Mouse (Mus musculus) liver, embryonic 14.5 days (tissue): Measurements from ENCODE around the gene Nacad. TPM values are rescaled to one million over a fixed set of nuclear protein-coding genes. Genes with fewer than 3 reads are reported as not detected.
A peak's percentile ranks its signal among the peaks of the same experiment; 100 is the strongest.

ENCODE experiments used
- ATAC-seq: fragments of 200-750 bp; cut with Nextera tagmentation; 2 replicates; pipeline ENCODE4 v1.8.0; 2017; ENCODE audit warnings: moderate number of reproducible peaks, mild to moderate bottlenecking, moderate library complexity; ENCODE audit not compliant: insufficient read depth
- DNase-seq, 3 experiments: peaks; one replicate each; pipeline ENCODE4 v3.0.0-alpha.2; 2012 to 2013; ENCODE audit warnings: low read depth in 3 of 3, low spot score in 3 of 3
- H3K27ac ChIP-seq: fragments of 300-500 bp; sonication (generic); 2 replicates; pipeline ENCODE4 v1.5.1; 2014; ENCODE audit warnings: moderate library complexity, mild to moderate bottlenecking, control low read depth, inconsistent platforms
- H3K27me3 ChIP-seq: fragments of 300-500 bp; sonication (generic); 2 replicates; pipeline ENCODE4 v1.6.1; 2014; ENCODE audit warnings: mild to moderate bottlenecking, low read length, moderate library complexity; ENCODE audit not compliant: control insufficient read depth, insufficient read depth
- H3K36me3 ChIP-seq: fragments of 300-500 bp; sonication (generic); replicated peaks from 2 replicates; pipeline ENCODE4 v1.6.1; 2014; ENCODE audit warnings: low read depth; ENCODE audit not compliant: control insufficient read depth, insufficient read depth
- H3K4me1 ChIP-seq, 2 experiments: fragments of 200-500 bp in 1 of 2; fragments of 300-500 bp in 1 of 2; sonication (generic) in 1 of 2; replicated peaks; 2 replicates each; pipeline ENCODE4 v1.6.1; 2012 to 2014; ENCODE audit warnings: antibody characterized with exemption in 1 of 2, inconsistent platforms in 1 of 2, low read length in 1 of 2; ENCODE audit not compliant: control insufficient read depth in 2 of 2, insufficient read depth in 2 of 2
- H3K4me2 ChIP-seq: fragments of 300-500 bp; sonication (generic); 2 replicates; pipeline ENCODE4 v1.6.1; 2014; ENCODE audit warnings: low read depth, mild to moderate bottlenecking, control low read depth, moderate library complexity
- H3K4me3 ChIP-seq, 2 experiments: fragments of 200-500 bp in 1 of 2; fragments of 300-500 bp in 1 of 2; sonication (generic) in 1 of 2; 2 replicates each; pipeline ENCODE4 v1.5.1; 2012 to 2014; ENCODE audit warnings: low read depth in 2 of 2, low read length in 2 of 2, mild to moderate bottlenecking in 2 of 2, control low read depth in 1 of 2, inconsistent platforms in 1 of 2, moderate library complexity in 1 of 2; ENCODE audit not compliant: insufficient read depth in 1 of 2
- H3K9ac ChIP-seq: fragments of 300-500 bp; sonication (generic); replicated peaks from 2 replicates; pipeline ENCODE4 v1.6.1; 2014; ENCODE audit warnings: mild to moderate bottlenecking, control low read depth, moderate library complexity
- H3K9me3 ChIP-seq: fragments of 300-500 bp; sonication (generic); 2 replicates; pipeline ENCODE4 v1.6.1; 2016; ENCODE audit warnings: low read length, mixed read lengths; ENCODE audit not compliant: control insufficient read depth
- CTCF ChIP-seq: IDR thresholded peaks from 2 replicates; pipeline ENCODE4 v1.5.1; 2016; ENCODE audit warnings: antibody characterized with exemption, low read depth, control low read depth
- EP300 ChIP-seq: IDR thresholded peaks from 2 replicates; pipeline ENCODE4 v1.6.1; 2016; ENCODE audit warnings: antibody characterized with exemption, low read depth
- WGBS: fragments of 180-500 bp; shearing (Covaris S2); extraction: QIAGEN DNeasy Blood & Tissue Kit; methylation state at CpG from one replicate; pipeline ENCODE4 v1.1.7; 2014; ENCODE audit not compliant: insufficient replicate concordance; 5-methylcytosine and 5-hydroxymethylcytosine counted together
- polyA plus RNA-seq, 2 experiments: library from polyadenylated mRNA; depleted of rRNA in 1 of 2; stranded (reverse) in 1 of 2; unstranded in 1 of 2; fragments of >200 nt; fragmentation: Nextera tagmentation in 1 of 2; extraction: Ambion mirVana in 1 of 2; gene quantifications; 2 replicates each; pipeline versions ENCODE4 v1.2.1 to v1.2.3; 2012 to 2014

Gene Nacad
- polyA plus RNA-seq, 2 experiments: 4.0 to 6.2 TPM

DNA sequence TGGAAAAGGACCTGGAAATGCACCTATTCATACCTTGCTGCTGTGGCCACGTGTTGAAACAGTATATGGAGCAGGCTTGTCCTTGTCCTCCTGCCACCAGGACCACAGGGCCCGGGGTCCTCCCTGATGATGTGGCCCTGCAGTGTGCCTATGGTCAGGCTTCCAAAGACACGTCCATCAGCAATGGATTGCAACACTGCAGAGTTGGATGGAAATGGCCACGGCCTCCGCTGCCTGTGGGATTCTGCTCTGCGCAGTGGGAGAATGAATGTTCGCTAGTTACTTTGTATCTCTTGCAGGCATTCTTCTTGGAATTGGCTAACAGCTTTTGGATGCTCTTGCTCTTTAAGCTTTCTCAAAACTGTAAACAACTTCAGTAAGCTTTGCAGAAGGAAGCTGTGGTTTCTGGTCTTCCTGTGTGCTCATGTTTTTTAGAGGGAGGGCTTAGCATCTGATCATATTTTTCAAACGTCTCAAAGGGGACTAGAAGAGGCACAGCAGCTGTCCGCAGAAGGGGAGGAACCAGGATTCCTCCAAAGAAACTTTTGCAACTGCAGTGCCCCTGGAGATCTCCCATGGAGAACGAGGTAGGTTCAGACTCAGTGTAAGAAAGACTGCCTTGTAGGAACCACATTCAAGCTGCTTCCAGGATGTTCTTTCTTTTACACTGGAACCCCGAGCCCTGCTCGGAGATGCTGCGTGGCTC, 45.0 kb downstream of the Nacad start:
- Histone ChIP-seq H3K9ac (peak overlapping the region; percentile 18; the same call in 1 of the 2 replicates), H3K9me3 (no peaks in the 10 kb centered on the region), H3K36me3 (no peaks in the 10 kb centered on the region; the same call in 1 of the 2 replicates), H3K4me1 (peaks cover 2 to 11% of the 10 kb centered on the region in 2 experiments; a peak in 1 of 4 replicates), H3K4me3 (peak overlapping the region; percentile 15 to 39; a peak in 3 of 4 replicates), H3K4me2 (peak overlapping the region; percentile 11), H3K27me3 (no peaks in the 10 kb centered on the region), H3K27ac (no peak overlapping the region)
- TF ChIP-seq EP300: no peak
- TF ChIP-seq CTCF: no peak
- no peak for DNase-seq
- 18% methylated on average over 13 of the region's 13 CpGs for WGBS
- 0 out of 2 replicates have a peak, but pooled peaks have one; percentile 17 for ATAC-seq

DNA sequence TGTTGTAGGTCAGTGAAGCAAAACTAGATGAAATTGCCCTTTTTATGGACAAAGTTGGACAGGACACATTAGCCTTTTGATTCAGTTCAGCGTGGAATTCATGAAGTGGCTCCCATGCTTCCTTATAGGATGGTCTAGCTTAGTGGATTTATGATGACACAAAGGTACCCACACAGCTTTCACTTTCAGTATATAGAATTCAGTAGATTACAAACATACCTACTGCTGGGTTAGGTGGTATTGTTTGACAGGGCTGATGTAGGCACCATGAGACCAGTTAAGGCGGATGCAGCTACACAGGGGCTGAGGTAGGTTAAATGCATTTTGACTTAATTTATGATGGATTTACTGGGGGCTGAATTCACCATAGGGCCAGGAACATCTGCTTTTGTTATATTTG, 45.9 kb downstream of the Nacad start:
- Histone ChIP-seq H3K27me3 (no peaks in the 10 kb centered on the region), H3K4me1 (peaks cover 2 to 11% of the 10 kb centered on the region in 2 experiments; a peak in 1 of 4 replicates), H3K36me3 (no peaks in the 10 kb centered on the region; the same call in 1 of the 2 replicates), H3K4me3 (no peak overlapping the region), H3K4me2 (no peak overlapping the region), H3K9me3 (no peaks in the 10 kb centered on the region), H3K9ac (no peak overlapping the region; the same call in 1 of the 2 replicates), H3K27ac (no peak overlapping the region)
- 82% methylated on average over 2 of the region's 2 CpGs for WGBS
- TF ChIP-seq EP300 (no peak), CTCF (no peak)
- DNase-seq: no peak
- no peak for ATAC-seq

DNA sequence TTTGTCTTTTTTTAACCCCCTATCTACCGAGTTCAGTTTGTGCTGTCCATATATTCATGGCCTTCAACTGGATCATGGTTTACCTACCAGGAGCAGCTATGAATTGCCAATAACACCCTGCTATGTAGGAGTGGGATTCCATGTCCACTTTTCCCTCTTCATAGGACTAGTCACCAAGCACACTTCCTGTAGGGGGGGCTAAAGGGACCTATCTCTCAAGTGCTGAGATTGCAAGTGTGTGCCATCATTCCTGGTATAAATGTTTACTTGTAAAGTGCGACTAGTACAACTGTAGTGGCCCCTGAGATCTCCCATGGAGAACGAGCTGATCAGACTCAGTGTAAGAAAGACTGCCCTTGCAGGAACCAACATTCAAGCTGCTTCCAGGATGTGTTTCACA, 47.6 kb downstream of the Nacad start:
- no peak for ATAC-seq
- Histone ChIP-seq H3K36me3 (no peaks in the 10 kb centered on the region; the same call in 1 of the 2 replicates), H3K4me1 (peaks cover 2 to 11% of the 10 kb centered on the region in 2 experiments; a peak in 1 of 4 replicates), H3K9me3 (no peaks in the 10 kb centered on the region), H3K27ac (no peak overlapping the region), H3K4me3 (no peak overlapping the region), H3K4me2 (no peak overlapping the region), H3K27me3 (no peaks in the 10 kb centered on the region), H3K9ac (no peak overlapping the region)
- DNase-seq: no peak
- 54% methylated on average over 3 of the region's 3 CpGs for WGBS
- TF ChIP-seq CTCF: peak; percentile 30; the same call in 1 of the 2 replicates
- TF ChIP-seq EP300: no peak

DNA sequence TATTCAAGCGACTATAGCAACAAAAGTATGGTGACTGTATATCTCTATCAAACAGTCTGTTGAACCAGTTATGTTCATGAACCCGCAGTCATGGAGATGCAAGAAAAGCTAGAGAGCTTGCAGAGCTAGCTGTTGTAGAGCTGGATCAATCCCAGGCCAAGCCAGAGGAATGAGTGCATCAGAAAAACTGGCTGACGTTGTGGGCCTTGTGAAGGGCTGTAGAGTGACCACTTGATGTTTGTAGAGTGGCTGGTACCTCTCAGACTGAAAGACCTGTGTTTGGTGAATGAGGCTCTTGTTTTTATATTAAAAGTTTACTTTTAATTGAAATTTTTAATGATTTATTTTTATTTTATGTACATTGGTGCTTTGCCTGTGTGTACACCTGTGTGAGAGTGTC, 55.7 kb downstream of the Nacad start:
- 75% methylated on average over 3 of the region's 3 CpGs for WGBS
- Histone ChIP-seq H3K9ac (no peak overlapping the region), H3K4me3 (no peak overlapping the region), H3K4me1 (peaks cover 11% of the 10 kb centered on the region in 2 experiments), H3K9me3 (no peaks in the 10 kb centered on the region), H3K27me3 (no peaks in the 10 kb centered on the region), H3K36me3 (no peaks in the 10 kb centered on the region; the same call in none of the 2 replicates), H3K27ac (no peak overlapping the region), H3K4me2 (no peak overlapping the region)
- no peak for ATAC-seq
- TF ChIP-seq CTCF: no peak
- no peak for TF ChIP-seq EP300
- DNase-seq: no peak

DNA sequence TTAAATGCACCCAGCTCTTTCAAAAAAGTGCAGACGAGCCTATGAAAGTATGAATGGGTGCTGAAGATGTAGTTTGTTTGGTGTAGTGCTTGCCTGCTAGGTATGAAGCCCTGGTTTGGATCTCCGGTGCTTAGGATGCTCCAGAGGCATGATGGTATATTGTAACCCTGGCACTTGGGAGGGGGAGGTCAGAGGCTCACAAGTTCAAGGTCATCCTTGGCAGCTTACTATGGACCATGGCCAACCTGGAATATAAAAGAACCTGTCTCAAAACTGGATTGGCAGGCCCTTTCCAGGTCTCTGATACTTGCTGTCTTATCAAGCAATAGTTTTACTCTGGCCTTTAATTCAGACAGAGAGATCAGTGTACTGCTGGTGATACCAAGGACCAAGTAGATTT, 56.1 kb downstream of the Nacad start:
- ATAC-seq (no peak), DNase-seq (no peak)
- H3K9ac ChIP-seq: no peak overlapping the region
- no peak overlapping the region for H3K4me3 ChIP-seq
- H3K36me3 ChIP-seq: no peaks in the 10 kb centered on the region; the same call in none of the 2 replicates
- 81% methylated on average over 2 of the region's 2 CpGs for WGBS
- TF ChIP-seq EP300 (no peak), CTCF (no peak)
- H3K9me3 ChIP-seq: no peaks in the 10 kb centered on the region
- H3K4me1 ChIP-seq: peaks cover 11% of the 10 kb centered on the region in 2 experiments
- H3K4me2 ChIP-seq: no peak overlapping the region
- no peak overlapping the region for H3K27ac ChIP-seq
- H3K27me3 ChIP-seq: no peaks in the 10 kb centered on the region

Other genes starting within 250 kb of the Nacad start
- 7.3 and 9.4 TPM in 2 replicates for gene Zmiz2, start 217.0 kb downstream of the Nacad start, polyA plus RNA-seq (2012; rRNA removed)
- 3.9 and 4.1 TPM in 2 replicates for gene Zmiz2, start 217.0 kb downstream of the Nacad start, polyA plus RNA-seq (2014; fragmentation: Nextera tagmentation; extraction: Ambion mirVana)
- gene Ppia, start 190.6 kb downstream of the Nacad start, polyA plus RNA-seq (2012; rRNA removed): 1,485 and 1,780 TPM in 2 replicates
- 3,165 and 3,291 TPM in 2 replicates for gene Ppia, start 190.6 kb downstream of the Nacad start, polyA plus RNA-seq (2014; fragmentation: Nextera tagmentation; extraction: Ambion mirVana)
- gene H2afv, start 161.6 kb downstream of the Nacad start, polyA plus RNA-seq (2012; rRNA removed): 35.2 and 44.2 TPM in 2 replicates
- 117 and 119 TPM in 2 replicates for gene H2afv, start 161.6 kb downstream of the Nacad start, polyA plus RNA-seq (2014; fragmentation: Nextera tagmentation; extraction: Ambion mirVana)
- gene Purb, start 130.1 kb downstream of the Nacad start, polyA plus RNA-seq (2012; rRNA removed): 4.1 and 6.2 TPM in 2 replicates
- gene Purb, start 130.1 kb downstream of the Nacad start, polyA plus RNA-seq (2014; fragmentation: Nextera tagmentation; extraction: Ambion mirVana): 6.2 TPM in 2 replicates
- gene Myo1g, start 85.1 kb downstream of the Nacad start, polyA plus RNA-seq (2012; rRNA removed): 5.7 and 7.0 TPM in 2 replicates
- 5.4 and 5.7 TPM in 2 replicates for gene Myo1g, start 85.1 kb downstream of the Nacad start, polyA plus RNA-seq (2014; fragmentation: Nextera tagmentation; extraction: Ambion mirVana)
- 33.1 and 36.8 TPM in 2 replicates for gene Ccm2, start 59.2 kb downstream of the Nacad start, polyA plus RNA-seq (2012; rRNA removed)
- gene Ccm2, start 59.2 kb downstream of the Nacad start, polyA plus RNA-seq (2014; fragmentation: Nextera tagmentation; extraction: Ambion mirVana): 39.0 and 39.4 TPM in 2 replicates
- gene Tbrg4, start 20.0 kb upstream of the Nacad start, polyA plus RNA-seq (2012; rRNA removed): 55.1 and 63.6 TPM in 2 replicates
- 27.7 and 30.4 TPM in 2 replicates for gene Tbrg4, start 20.0 kb upstream of the Nacad start, polyA plus RNA-seq (2014; fragmentation: Nextera tagmentation; extraction: Ambion mirVana)
- gene Wap, start 32.6 kb upstream of the Nacad start, polyA plus RNA-seq (2012; rRNA removed): not detected in 2 replicates
- not detected in 2 replicates for gene Wap, start 32.6 kb upstream of the Nacad start, polyA plus RNA-seq (2014; fragmentation: Nextera tagmentation; extraction: Ambion mirVana)
- 0.04 and 0.14 TPM in 2 replicates for gene Ramp3, start 52.5 kb upstream of the Nacad start, polyA plus RNA-seq (2012; rRNA removed)
- not detected in 2 replicates for gene Ramp3, start 52.5 kb upstream of the Nacad start, polyA plus RNA-seq (2014; fragmentation: Nextera tagmentation; extraction: Ambion mirVana)
- gene Gm11983, start 231.6 kb upstream of the Nacad start, polyA plus RNA-seq (2012; rRNA removed): not detected in 2 replicates
- gene Gm11983, start 231.6 kb upstream of the Nacad start, polyA plus RNA-seq (2014; fragmentation: Nextera tagmentation; extraction: Ambion mirVana): not detected in 2 replicates